Mouse (Mus musculus): Measurements from ENCODE around the gene Ahsa1. TPM values are rescaled to one million over a fixed set of nuclear protein-coding genes. Genes with fewer than 3 reads are reported as not detected.
A peak's percentile ranks its signal among the peaks of the same experiment; 100 is the strongest.

Gene Ahsa1
- total RNA-seq, 1 experiment: 305 TPM

DNA sequence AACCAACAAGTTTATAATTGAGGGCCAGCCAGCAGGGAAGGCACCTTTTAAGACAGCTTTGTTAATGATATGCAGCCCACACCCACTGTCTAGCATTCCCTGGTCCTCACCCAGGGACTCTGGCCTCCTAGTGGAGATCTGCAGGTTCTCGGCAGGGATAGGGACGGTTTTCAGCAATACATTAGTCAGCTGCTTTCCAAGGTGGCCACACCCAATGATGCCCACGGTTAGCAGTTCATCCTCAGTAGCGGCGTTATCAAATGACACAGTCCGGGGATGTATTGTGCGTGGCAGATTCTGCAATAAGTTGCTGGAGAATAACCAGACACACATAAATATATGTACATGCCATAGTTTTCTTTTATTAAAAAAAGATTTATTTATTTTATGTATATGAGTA, 39.5 kb upstream of the Ahsa1 start:
- H3K27ac ChIP-seq (ENCODE audit: insufficient read depth, low read depth, low read length, poor library complexity, severe bottlenecking): no peak overlapping the region
- DNase-seq (ENCODE audit: low read depth, low spot score): peak; percentile 40
- no peak overlapping the region for H3K4me3 ChIP-seq (ENCODE audit: insufficient read depth in 1 of 2, low read depth in 1 of 2, low read length in 2 of 2, poor library complexity in 1 of 2, severe bottlenecking in 1 of 2)
- no peaks in the 10 kb centered on the region for H3K9me3 ChIP-seq (ENCODE audit: control insufficient read depth, insufficient read depth, low read depth, low read length)
- H3K9ac ChIP-seq (ENCODE audit: insufficient read depth, low read depth, low read length, poor library complexity, severe bottlenecking): no peak overlapping the region
- TF ChIP-seq CHD2 (IDR thresholded peaks at IDR 0.05; ENCODE audit: low read depth, low read length): no peak
- TF ChIP-seq MAFK (IDR thresholded peaks at IDR 0.05; ENCODE audit: insufficient read depth, low read depth, low read length): peak; percentile 53; the same call in 1 of the 2 replicates
- no peak for TF ChIP-seq ZNF384 (IDR thresholded peaks at IDR 0.05; ENCODE audit: low read depth, low read length)
- in situ Hi-C loops (cut with MboI; ENCODE audit: low sequenced_read_pairs in 2 of 2, unreplicated experiment in 2 of 2): no loop called here
- H3K4me1 ChIP-seq (ENCODE audit: control insufficient read depth in 2 of 2, insufficient read depth in 2 of 2, low read length in 2 of 2, poor library complexity in 1 of 2): peaks cover 0 to 3% of the 10 kb centered on the region in 2 experiments; a peak in 1 of 4 replicates
- 0 out of 2 replicates have a peak, but pooled peaks cover 2% of the 10 kb centered on the region for H3K36me3 ChIP-seq (ENCODE audit: control insufficient read depth, insufficient read depth, low read length, poor library complexity, severe bottlenecking)

DNA sequence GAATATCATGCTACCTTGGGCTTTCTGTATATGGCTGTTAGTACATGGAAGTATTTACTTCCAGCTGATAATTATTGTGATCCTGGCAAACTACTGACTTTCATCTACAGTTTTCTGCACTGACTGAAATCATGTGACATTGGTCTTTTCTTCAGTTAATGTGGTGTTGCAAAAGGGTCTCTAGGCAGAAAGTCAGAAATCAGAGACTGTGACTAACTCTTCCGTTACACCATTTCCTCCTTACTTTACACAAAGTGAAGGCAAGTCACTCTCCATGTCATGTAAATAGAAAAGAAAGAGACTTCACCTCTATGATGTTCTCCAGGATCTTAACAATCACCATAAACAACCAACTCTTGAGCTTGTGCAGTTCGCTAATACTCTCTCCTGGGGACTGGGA, 36.6 kb upstream of the Ahsa1 start:
- H3K27ac ChIP-seq (ENCODE audit: insufficient read depth, low read depth, low read length, poor library complexity, severe bottlenecking): no peak overlapping the region
- H3K36me3 ChIP-seq (ENCODE audit: control insufficient read depth, insufficient read depth, low read length, poor library complexity, severe bottlenecking): no peaks in the 10 kb centered on the region
- no peak overlapping the region for H3K9ac ChIP-seq (ENCODE audit: insufficient read depth, low read depth, low read length, poor library complexity, severe bottlenecking)
- in situ Hi-C loops (cut with MboI; ENCODE audit: low sequenced_read_pairs in 2 of 2, unreplicated experiment in 2 of 2): no loop called here
- no peak overlapping the region for H3K4me3 ChIP-seq (ENCODE audit: insufficient read depth in 1 of 2, low read depth in 1 of 2, low read length in 2 of 2, poor library complexity in 1 of 2, severe bottlenecking in 1 of 2)
- DNase-seq (ENCODE audit: low read depth, low spot score): no peak
- no peaks in the 10 kb centered on the region for H3K9me3 ChIP-seq (ENCODE audit: control insufficient read depth, insufficient read depth, low read depth, low read length)
- H3K4me1 ChIP-seq (ENCODE audit: control insufficient read depth in 2 of 2, insufficient read depth in 2 of 2, low read length in 2 of 2, poor library complexity in 1 of 2): peaks cover 0 to 3% of the 10 kb centered on the region in 2 experiments; a peak in 1 of 4 replicates
- TF ChIP-seq ZC3H11A (IDR thresholded peaks at IDR 0.05; ENCODE audit: borderline replicate concordance, low read depth, low read length): no peak
- TF ChIP-seq MAFK (IDR thresholded peaks at IDR 0.05; ENCODE audit: insufficient read depth, low read depth, low read length): no peak
- TF ChIP-seq HCFC1 (IDR thresholded peaks at IDR 0.05; ENCODE audit: borderline replicate concordance, insufficient read depth, low read length): no peak
- no peak for TF ChIP-seq CHD2 (IDR thresholded peaks at IDR 0.05; ENCODE audit: low read depth, low read length)
- TF ChIP-seq ZNF384 (IDR thresholded peaks at IDR 0.05; ENCODE audit: low read depth, low read length): no peak

DNA sequence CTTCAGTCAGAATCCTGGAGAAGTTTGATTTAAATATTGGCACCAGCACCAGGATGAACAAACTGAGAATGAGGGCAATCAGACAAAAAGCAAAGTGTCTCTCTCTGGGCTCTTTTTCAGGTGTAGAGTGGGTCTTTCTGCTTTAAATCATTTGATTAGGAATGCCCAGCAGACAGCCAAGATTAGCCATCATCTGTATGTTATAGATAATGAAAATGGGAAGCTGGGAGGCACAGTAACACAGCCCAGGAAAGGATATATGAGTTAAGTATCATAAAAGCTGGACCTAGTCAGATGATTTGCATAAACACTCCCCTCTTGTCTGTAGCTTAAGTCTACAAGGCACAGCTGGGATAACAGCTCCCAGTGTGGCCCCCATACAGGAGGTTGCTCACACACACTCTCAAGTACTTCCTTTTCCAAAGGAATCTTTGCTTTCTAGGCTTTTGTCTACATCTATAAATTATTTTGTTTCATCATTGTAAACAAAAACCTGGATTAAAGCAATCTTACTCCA, 35.8 kb upstream of the Ahsa1 start:
- Histone ChIP-seq H3K9me3 (ENCODE audit: control insufficient read depth, insufficient read depth, low read depth, low read length) (no peaks in the 10 kb centered on the region), H3K4me1 (ENCODE audit: control insufficient read depth in 2 of 2, insufficient read depth in 2 of 2, low read length in 2 of 2, poor library complexity in 1 of 2) (peaks cover 0 to 3% of the 10 kb centered on the region in 2 experiments; a peak in 1 of 4 replicates), H3K9ac (ENCODE audit: insufficient read depth, low read depth, low read length, poor library complexity, severe bottlenecking) (no peak overlapping the region), H3K36me3 (ENCODE audit: control insufficient read depth, insufficient read depth, low read length, poor library complexity, severe bottlenecking) (no peaks in the 10 kb centered on the region), H3K27ac (ENCODE audit: insufficient read depth, low read depth, low read length, poor library complexity, severe bottlenecking) (no peak overlapping the region), H3K4me3 (ENCODE audit: insufficient read depth in 1 of 2, low read depth in 1 of 2, low read length in 2 of 2, poor library complexity in 1 of 2, severe bottlenecking in 1 of 2) (no peak overlapping the region)
- in situ Hi-C loops (cut with MboI; ENCODE audit: low sequenced_read_pairs in 2 of 2, unreplicated experiment in 2 of 2): no loop called here
- TF ChIP-seq CHD2 (IDR thresholded peaks at IDR 0.05; ENCODE audit: low read depth, low read length): no peak
- TF ChIP-seq ZC3H11A (IDR thresholded peaks at IDR 0.05; ENCODE audit: borderline replicate concordance, low read depth, low read length): no peak
- TF ChIP-seq HCFC1 (IDR thresholded peaks at IDR 0.05; ENCODE audit: borderline replicate concordance, insufficient read depth, low read length): no peak
- TF ChIP-seq ZNF384 (IDR thresholded peaks at IDR 0.05; ENCODE audit: low read depth, low read length): no peak
- no peak for TF ChIP-seq MAFK (IDR thresholded peaks at IDR 0.05; ENCODE audit: insufficient read depth, low read depth, low read length)
- DNase-seq (ENCODE audit: low read depth, low spot score): no peak

DNA sequence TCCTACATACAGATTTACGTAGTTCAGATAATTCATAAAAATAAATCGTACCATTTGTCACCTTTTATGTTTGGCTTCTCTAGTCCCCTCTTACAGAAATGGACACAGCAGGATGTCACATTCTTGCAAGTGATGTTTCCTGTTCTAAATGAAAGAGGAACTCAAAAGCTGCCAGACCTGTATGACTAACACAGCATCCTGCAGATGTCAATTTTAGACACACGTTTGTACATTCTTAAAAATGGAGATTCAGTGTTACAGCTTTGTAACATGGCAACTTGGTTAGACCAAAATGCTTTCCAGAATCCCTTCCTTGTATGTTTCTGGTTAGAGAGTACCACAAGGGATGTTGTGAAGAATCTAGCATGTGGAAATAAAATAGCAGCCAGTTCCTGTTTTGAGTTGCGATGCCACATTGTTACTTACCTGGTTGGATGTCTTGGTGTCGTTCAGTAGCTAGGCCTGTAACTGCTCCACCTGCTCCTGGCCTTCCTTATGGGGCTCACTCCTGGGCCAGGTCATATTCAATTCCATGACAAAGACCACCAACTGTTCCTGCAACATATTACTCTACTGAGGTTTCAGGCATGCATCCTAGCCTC, 29.3 kb upstream of the Ahsa1 start:
- in situ Hi-C loops (cut with MboI; ENCODE audit: low sequenced_read_pairs in 2 of 2, unreplicated experiment in 2 of 2): no loop called here
- TF ChIP-seq CHD2 (IDR thresholded peaks at IDR 0.05; ENCODE audit: low read depth, low read length) (no peak), ZNF384 (IDR thresholded peaks at IDR 0.05; ENCODE audit: low read depth, low read length) (no peak)
- Histone ChIP-seq H3K9ac (ENCODE audit: insufficient read depth, low read depth, low read length, poor library complexity, severe bottlenecking) (no peak overlapping the region), H3K36me3 (ENCODE audit: control insufficient read depth, insufficient read depth, low read length, poor library complexity, severe bottlenecking) (peaks cover 17% of the 10 kb centered on the region), H3K4me1 (ENCODE audit: control insufficient read depth in 2 of 2, insufficient read depth in 2 of 2, low read length in 2 of 2, poor library complexity in 1 of 2) (no peaks in the 10 kb centered on the region), H3K4me3 (ENCODE audit: insufficient read depth in 1 of 2, low read depth in 1 of 2, low read length in 2 of 2, poor library complexity in 1 of 2, severe bottlenecking in 1 of 2) (no peak overlapping the region), H3K9me3 (ENCODE audit: control insufficient read depth, insufficient read depth, low read depth, low read length) (no peaks in the 10 kb centered on the region), H3K27ac (ENCODE audit: insufficient read depth, low read depth, low read length, poor library complexity, severe bottlenecking) (no peak overlapping the region)
- DNase-seq (ENCODE audit: low read depth, low spot score): no peak

DNA sequence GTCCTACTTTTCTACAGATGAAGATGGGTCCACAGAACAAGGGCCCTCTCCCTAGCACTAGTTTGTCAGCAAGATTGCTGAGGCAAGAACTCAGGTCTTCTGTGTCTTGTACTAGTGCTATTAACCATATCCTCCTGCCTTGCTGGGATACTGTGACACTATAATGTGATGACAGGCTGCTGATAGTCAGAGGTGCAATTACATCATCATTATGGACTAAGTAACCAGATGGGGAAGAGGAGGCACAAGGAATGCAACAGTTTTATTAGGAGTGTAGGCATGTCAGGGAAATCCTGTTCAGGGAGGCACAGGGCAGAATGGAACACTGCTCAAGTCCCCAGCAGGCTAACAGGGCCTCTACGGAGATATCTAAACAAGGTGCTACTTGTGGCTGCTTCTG, 27.6 kb upstream of the Ahsa1 start, which contains the start of gene Noxred1:
TSS of gene Noxred1 (minus strand) at position 101 of the 400 bp plus-strand sequence.
- no peaks in the 10 kb centered on the region for H3K9me3 ChIP-seq (ENCODE audit: control insufficient read depth, insufficient read depth, low read depth, low read length)
- TF ChIP-seq HCFC1 (IDR thresholded peaks at IDR 0.05; ENCODE audit: borderline replicate concordance, insufficient read depth, low read length): no peak
- no peak for TF ChIP-seq MAFK (IDR thresholded peaks at IDR 0.05; ENCODE audit: insufficient read depth, low read depth, low read length)
- no peak for TF ChIP-seq CHD2 (IDR thresholded peaks at IDR 0.05; ENCODE audit: low read depth, low read length)
- no peak for TF ChIP-seq ZC3H11A (IDR thresholded peaks at IDR 0.05; ENCODE audit: borderline replicate concordance, low read depth, low read length)
- TF ChIP-seq ZNF384 (IDR thresholded peaks at IDR 0.05; ENCODE audit: low read depth, low read length): no peak
- H3K36me3 ChIP-seq (ENCODE audit: control insufficient read depth, insufficient read depth, low read length, poor library complexity, severe bottlenecking): peaks cover 23% of the 10 kb centered on the region
- H3K4me3 ChIP-seq (ENCODE audit: insufficient read depth in 1 of 2, low read depth in 1 of 2, low read length in 2 of 2, poor library complexity in 1 of 2, severe bottlenecking in 1 of 2): no peak within 1 kb of the TSS
- in situ Hi-C loops (cut with MboI; ENCODE audit: low sequenced_read_pairs in 2 of 2, unreplicated experiment in 2 of 2): no loop called here
- H3K4me1 ChIP-seq (ENCODE audit: control insufficient read depth in 2 of 2, insufficient read depth in 2 of 2, low read length in 2 of 2, poor library complexity in 1 of 2): no peaks in the 10 kb centered on the region
- DNase-seq (ENCODE audit: low read depth, low spot score): no peak
- no peak within 1 kb of the TSS for H3K27ac ChIP-seq (ENCODE audit: insufficient read depth, low read depth, low read length, poor library complexity, severe bottlenecking)
- H3K9ac ChIP-seq (ENCODE audit: insufficient read depth, low read depth, low read length, poor library complexity, severe bottlenecking): no peak within 1 kb of the TSS

Measured in ES-E14 (cell line).